ENCODE assay signal across 8 mouse cellular contexts in the genomic region with DNA sequence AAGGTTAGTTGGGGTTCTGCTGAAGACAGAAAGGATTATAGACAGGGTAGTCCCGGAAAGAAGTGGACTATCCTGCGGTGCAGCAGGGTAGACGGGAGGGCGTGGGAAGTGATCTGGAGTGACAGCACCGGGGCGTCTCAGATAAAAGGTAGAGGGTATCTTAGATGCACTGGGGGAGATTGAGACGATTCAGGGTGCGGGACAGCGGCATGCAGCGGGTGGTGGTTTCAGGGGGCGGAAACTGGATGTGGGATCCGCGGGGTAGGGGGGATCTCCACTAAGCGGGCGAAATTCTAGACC. TPM values are rescaled to one million over a fixed set of nuclear protein-coding genes. Genes with fewer than 3 reads are reported as not detected.
DNase-seq lines count a peak whose midpoint lies in the region; ATAC-seq lines count a peak whose summit lies in the region.

No protein-coding gene starts in this region.

- peaks cover 30% of the 10 kb centered on the region for H3K4me1 ChIP-seq in hindbrain, embryonic 12.5 days

- under 1% methylated on average over 15 of the region's 15 CpGs for WGBS in hindbrain, embryonic 12.5 days

- H3K9me3 ChIP-seq in hindbrain, embryonic 12.5 days (replicated peaks), result no peaks in the 10 kb centered on the region

- H3K36me3 ChIP-seq in hindbrain, embryonic 12.5 days, result peaks cover 17% of the 10 kb centered on the region

- H3K27me3 ChIP-seq in hindbrain, embryonic 12.5 days, result 0 out of 2 replicates have a peak, but pooled peaks cover 2% of the 10 kb centered on the region

- intact Hi-C loops in gastrocnemius, postnatal 36 days (cut with DNase I), result no loop called here

- ATAC-seq in hindbrain, embryonic 12.5 days (ENCODE audit: low FRiP score), result peak; percentile 9; the same call in 1 of the 2 replicates
- ATAC-seq in megakaryocyte progenitor cell, adult 5-6 weeks (replicated peaks; ENCODE audit: poor library complexity), result peak; percentile 15

- H3K9ac ChIP-seq in hindbrain, embryonic 12.5 days, result peak overlapping the region; percentile 92

- peak overlapping the region; percentile 96 for H3K4me2 ChIP-seq in hindbrain, embryonic 12.5 days (replicated peaks)

- DNase-seq in adrenal gland, postnatal 14 days, result peak; percentile 54
- DNase-seq in adrenal gland, adult 18-20 months (ENCODE audit: low spot score in 2 of 2), result no peak
- peak; percentile 26 for DNase-seq in right cerebral cortex, postnatal 4 days
- no peak for DNase-seq in right cerebral cortex, postnatal 25 days
- DNase-seq in left cerebral cortex, adult 18-20 months (ENCODE audit: low spot score in 2 of 2), result no peak
- DNase-seq in gastrocnemius, postnatal 36 days, result no peak

- H3K27ac ChIP-seq in hindbrain, embryonic 12.5 days, result peak overlapping the region; percentile 80

- peak overlapping the region; percentile 68 for H3K4me3 ChIP-seq in hindbrain, embryonic 12.5 days

RNA-seq across cellular contexts. Expression of a gene that starts 0.4 kb away (rescaled TPM):
- 418 and 458 TPM in 2 replicates for total RNA-seq in adrenal gland, postnatal 14 days (2021)
- 100 to 1,000 TPM; 239 to 321 TPM for total RNA-seq in adrenal gland, adult 18-20 months (2021)
- polyA plus RNA-seq in hindbrain, embryonic 12.5 days (2016; fragmentation: Nextera tagmentation; extraction: Ambion mirVana), result 199 and 214 TPM in 2 replicates
- 236 and 247 TPM in 2 replicates for total RNA-seq in megakaryocyte progenitor cell, adult 5-6 weeks (2015)
- 256 and 308 TPM in 2 replicates for total RNA-seq in megakaryocyte progenitor cell, adult 5-6 weeks (2017)
- total RNA-seq in left cerebral cortex, adult 18-20 months (2021), result 100 to 1,000 TPM; 220 to 246 TPM
- 100 to 1,000 TPM; 420 to 464 TPM for total RNA-seq in gastrocnemius, postnatal 36 days (2021)

RNA-seq across cellular contexts. Expression of a gene that starts 3.8 kb away (rescaled TPM):
- total RNA-seq in adrenal gland, postnatal 14 days (2021), result 0.53 TPM in 1 of 2 replicates, not detected in the other
- total RNA-seq in adrenal gland, adult 18-20 months (2021), result 1 to 10 TPM in 1 of 2 experiments, not detected in 1; 1.2 TPM
- not detected in 2 replicates for polyA plus RNA-seq in hindbrain, embryonic 12.5 days (2016; fragmentation: Nextera tagmentation; extraction: Ambion mirVana)
- 0.24 and 0.74 TPM in 2 replicates for total RNA-seq in megakaryocyte progenitor cell, adult 5-6 weeks (2015)
- total RNA-seq in megakaryocyte progenitor cell, adult 5-6 weeks (2017), result 0.30 TPM in 1 of 2 replicates, not detected in the other
- total RNA-seq in left cerebral cortex, adult 18-20 months (2021), result under 1 TPM; 0.40 to 0.65 TPM
- total RNA-seq in gastrocnemius, postnatal 36 days (2021), result 100 to 1,000 TPM; 743 to 791 TPM

RNA-seq across cellular contexts. Expression of a gene that starts 5.9 kb away (rescaled TPM):
- 702 and 762 TPM in 2 replicates for total RNA-seq in adrenal gland, postnatal 14 days (2021)
- total RNA-seq in adrenal gland, adult 18-20 months (2021), result 100 to 1,000 TPM; 653 to 681 TPM
- polyA plus RNA-seq in hindbrain, embryonic 12.5 days (2016; fragmentation: Nextera tagmentation; extraction: Ambion mirVana), result 795 and 841 TPM in 2 replicates
- 5,974 and 6,144 TPM in 2 replicates for total RNA-seq in megakaryocyte progenitor cell, adult 5-6 weeks (2015)
- 1,525 and 1,766 TPM in 2 replicates for total RNA-seq in megakaryocyte progenitor cell, adult 5-6 weeks (2017)
- total RNA-seq in left cerebral cortex, adult 18-20 months (2021), result 100 to 1,000 TPM; 268 to 301 TPM
- 100 to 1,000 TPM; 500 to 582 TPM for total RNA-seq in gastrocnemius, postnatal 36 days (2021)

RNA-seq across cellular contexts. Expression of a gene that starts 6.0 kb away (rescaled TPM):
- not detected in 2 replicates for total RNA-seq in adrenal gland, postnatal 14 days (2021)
- not detected for total RNA-seq in adrenal gland, adult 18-20 months (2021)
- polyA plus RNA-seq in hindbrain, embryonic 12.5 days (2016; fragmentation: Nextera tagmentation; extraction: Ambion mirVana), result 0.18 and 0.35 TPM in 2 replicates
- 0.20 TPM in 1 of 2 replicates, not detected in the other for total RNA-seq in megakaryocyte progenitor cell, adult 5-6 weeks (2015)
- total RNA-seq in megakaryocyte progenitor cell, adult 5-6 weeks (2017), result not detected in 2 replicates
- total RNA-seq in left cerebral cortex, adult 18-20 months (2021), result under 1 TPM in 1 of 2 experiments, not detected in 1; 0.56 TPM
- total RNA-seq in gastrocnemius, postnatal 36 days (2021), result not detected

RNA-seq across cellular contexts. Expression of a gene that starts 12.6 kb away (rescaled TPM):
- 73.2 and 98.3 TPM in 2 replicates for total RNA-seq in adrenal gland, postnatal 14 days (2021)
- 10 to 100 TPM; 83.9 to 94.4 TPM for total RNA-seq in adrenal gland, adult 18-20 months (2021)
- 21.8 and 22.6 TPM in 2 replicates for polyA plus RNA-seq in hindbrain, embryonic 12.5 days (2016; fragmentation: Nextera tagmentation; extraction: Ambion mirVana)
- total RNA-seq in megakaryocyte progenitor cell, adult 5-6 weeks (2015), result 378 and 438 TPM in 2 replicates
- total RNA-seq in megakaryocyte progenitor cell, adult 5-6 weeks (2017), result 155 and 224 TPM in 2 replicates
- total RNA-seq in left cerebral cortex, adult 18-20 months (2021), result 10 to 100 TPM; 34.9 to 37.2 TPM
- total RNA-seq in gastrocnemius, postnatal 36 days (2021), result 100 to 1,000 TPM; 192 to 205 TPM

Comparison
In these comparisons a context has a peak if more than half of its experiments do, and no peak if none do; other contexts are left out.
1. DNase-seq: peak in adrenal gland, postnatal 14 days (single experiment) and right cerebral cortex, postnatal 4 days (single experiment); none in adrenal gland, adult 18-20 months (0 of 2), right cerebral cortex, postnatal 25 days (single experiment), left cerebral cortex, adult 18-20 months (0 of 2) and gastrocnemius, postnatal 36 days (0 of 2).
2. RNA of a gene that starts 3.8 kb away (total RNA-seq): 743 to 791 TPM in gastrocnemius, postnatal 36 days; 1.2 TPM in adrenal gland, adult 18-20 months, 0.24 to 0.74 TPM in megakaryocyte progenitor cell, adult 5-6 weeks, 0.40 to 0.65 TPM in left cerebral cortex, adult 18-20 months and 0.53 TPM in adrenal gland, postnatal 14 days; every median in the first group is over 100 times any median in the second.